Mouse (Mus musculus) liver, adult 2 months (tissue): ENCODE measurements around the gene St14. TPM values are rescaled to one million over a fixed set of nuclear protein-coding genes. Genes with fewer than 3 reads are reported as not detected.
"Not testable (repeated sequence)": the region's sequence is repeated elsewhere in the genome, so short reads cannot be mapped to it uniquely, and the experiment has no call there.

Source experiments
- DNase-seq: peaks from one replicate; pipeline ENCODE4 v3.0.0-alpha.2; 2011; ENCODE audit warnings: low read depth, low spot score; ENCODE audit errors: extremely low read depth
- H3K27ac ChIP-seq: fragments of 200-500 bp; replicated peaks from 2 replicates; pipeline ENCODE4 v1.5.1; 2012; ENCODE audit warnings: low read depth, mild to moderate bottlenecking, control low read depth, inconsistent platforms, low read length; ENCODE audit not compliant: insufficient read depth
- H3K27me3 ChIP-seq: fragments of 200-500 bp; 2 replicates; pipeline ENCODE4 v1.6.1; 2012; ENCODE audit warnings: mild to moderate bottlenecking, moderate library complexity, low read length, inconsistent platforms; ENCODE audit not compliant: control insufficient read depth, insufficient read depth
- H3K36me3 ChIP-seq: fragments of 200-500 bp; 2 replicates; pipeline ENCODE4 v1.6.1; 2012; ENCODE audit warnings: low read length, inconsistent platforms; ENCODE audit not compliant: control insufficient read depth, insufficient read depth
- H3K4me1 ChIP-seq: fragments of 200-500 bp; 2 replicates; pipeline ENCODE4 v1.6.1; 2011; ENCODE audit warnings: low read length; ENCODE audit not compliant: control insufficient read depth, insufficient read depth
- H3K4me3 ChIP-seq: fragments of 200-500 bp; 2 replicates; pipeline ENCODE4 v1.5.1; 2011; ENCODE audit warnings: low read depth, mild to moderate bottlenecking, control low read depth, low read length, moderate library complexity; ENCODE audit not compliant: insufficient read depth
- H3K79me2 ChIP-seq: fragments of 200-500 bp; 2 replicates; pipeline ENCODE4 v1.6.1; 2012; ENCODE audit warnings: inconsistent platforms, mild to moderate bottlenecking, low read length, moderate library complexity; ENCODE audit not compliant: control insufficient read depth, insufficient read depth
- H3K9ac ChIP-seq: fragments of 200-500 bp; 2 replicates; pipeline ENCODE4 v1.6.1; 2012; ENCODE audit warnings: low read depth, mild to moderate bottlenecking, control low read depth, inconsistent platforms, low read length
- CTCF ChIP-seq: fragments of 200-500 bp; IDR thresholded peaks from 2 replicates; pipeline ENCODE4 v1.5.1; 2011; ENCODE audit warnings: low read depth, low read length, control low read depth
- POLR2A ChIP-seq: fragments of 200-500 bp; IDR thresholded peaks from 2 replicates; pipeline ENCODE4 v1.6.1; 2011; ENCODE audit warnings: low read length, control low read depth; ENCODE audit not compliant: insufficient read depth; ENCODE audit errors: extremely low read depth
- WGBS: fragments of 180-500 bp; shearing (Covaris S2); methylation state at CpG from one replicate; pipeline ENCODE4 v1.1.7; 2018; 5-methylcytosine and 5-hydroxymethylcytosine counted together
- polyA plus RNA-seq: library from polyadenylated mRNA; depleted of rRNA; stranded (reverse); fragments of >200 nt; gene quantifications from 2 replicates; pipeline ENCODE4 v1.2.3, GENCODE M21; 2012
- total RNA-seq: library from RNA; depleted of rRNA; stranded (reverse); fragments of >200 nt; gene quantifications from 2 replicates; pipeline ENCODE4 v1.2.3, GENCODE M21; 2014

St14 gene
- total and polyA plus RNA-seq, 2 experiments = 0.31 to 0.46 TPM

DNA sequence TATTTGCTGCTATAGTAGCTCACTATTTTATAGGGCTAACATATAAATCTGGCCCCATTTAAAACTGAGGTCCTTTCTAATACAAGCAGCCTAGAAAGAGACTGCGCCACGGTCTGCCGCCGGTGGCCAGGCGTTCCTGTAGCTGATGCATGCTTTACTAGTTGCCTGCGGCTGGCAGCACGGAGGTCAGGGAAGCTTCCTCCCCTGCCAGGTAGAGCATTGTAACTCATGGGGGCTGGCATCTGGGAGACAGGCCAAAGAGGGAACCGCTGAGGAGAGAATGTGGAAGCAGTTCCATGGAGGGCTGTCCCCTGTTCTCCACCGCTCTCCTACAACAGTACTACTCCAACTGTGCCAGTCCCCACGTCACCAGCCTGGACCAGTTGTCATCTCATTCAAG lies 56.8 kb downstream of the St14 start:
- no peak for DNase-seq
- 98% methylated on average over 10 of the region's 10 CpGs for WGBS
- Histone ChIP-seq H3K4me1 (no peaks in the 10 kb centered on the region), H3K9ac (no peak overlapping the region), H3K27ac (no peak overlapping the region), H3K4me3 (no peak overlapping the region), H3K36me3 (peaks cover 17% of the 10 kb centered on the region), H3K79me2 (no peaks in the 10 kb centered on the region), H3K27me3 (no peaks in the 10 kb centered on the region)
- TF ChIP-seq CTCF (no peak), POLR2A (no peak)

DNA sequence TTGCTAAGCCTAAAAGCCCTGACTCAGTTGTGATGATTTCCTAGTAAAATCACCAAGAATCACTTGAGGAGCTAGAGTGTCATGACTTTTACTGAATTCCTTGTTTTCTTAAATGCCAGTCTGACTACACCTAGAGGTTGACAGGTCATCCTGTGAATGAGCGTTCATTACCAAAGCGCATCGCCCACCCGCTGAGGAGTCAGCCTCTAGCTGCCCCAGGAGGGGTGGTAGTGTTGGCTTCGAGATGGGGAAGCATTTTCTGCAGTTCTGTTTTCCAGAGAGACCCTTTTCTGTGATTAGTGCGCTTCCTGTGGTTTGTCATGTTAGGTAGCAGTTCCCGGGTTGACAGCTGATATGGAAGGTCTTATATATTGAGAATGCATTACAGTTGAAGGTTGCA lies 57.9 kb downstream of the St14 start:
- no peak overlapping the region for H3K27ac ChIP-seq
- peaks cover 23% of the 10 kb centered on the region for H3K36me3 ChIP-seq
- TF ChIP-seq POLR2A = no peak
- no peak for TF ChIP-seq CTCF
- H3K4me1 ChIP-seq = no peaks in the 10 kb centered on the region
- no peaks in the 10 kb centered on the region for H3K27me3 ChIP-seq
- H3K4me3 ChIP-seq = no peak overlapping the region
- no peak for DNase-seq
- no peaks in the 10 kb centered on the region for H3K79me2 ChIP-seq
- H3K9ac ChIP-seq = no peak overlapping the region
- WGBS = 90% methylated on average over 7 of the region's 7 CpGs

DNA sequence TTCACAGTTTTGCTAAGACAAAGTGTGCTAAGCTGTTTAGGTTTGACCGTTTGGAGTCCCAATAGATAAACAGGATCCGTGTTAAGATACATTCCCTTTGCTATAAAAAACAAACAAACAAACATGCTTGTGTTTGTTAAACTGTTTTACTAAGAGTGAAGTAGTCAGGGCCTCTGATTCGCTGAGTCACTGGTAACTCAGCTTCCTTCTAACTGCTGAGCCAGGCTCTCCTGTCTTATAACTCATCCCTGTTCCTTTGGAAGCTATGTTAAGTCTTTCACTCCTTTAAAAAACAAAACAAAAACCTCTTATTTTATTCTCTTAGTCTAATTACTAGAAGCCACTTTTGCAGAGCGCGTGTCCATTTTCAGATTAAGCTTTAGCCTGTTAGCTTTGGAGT lies 59.4 kb downstream of the St14 start:
- Histone ChIP-seq H3K36me3 (peaks cover 30% of the 10 kb centered on the region), H3K27me3 (no peaks in the 10 kb centered on the region), H3K4me3 (no peak overlapping the region), H3K79me2 (no peaks in the 10 kb centered on the region), H3K27ac (no peak overlapping the region), H3K4me1 (no peaks in the 10 kb centered on the region), H3K9ac (no peak overlapping the region)
- DNase-seq = no peak
- TF ChIP-seq CTCF = no peak
- TF ChIP-seq POLR2A = no peak
- WGBS = 92% methylated on average over 5 of the region's 5 CpGs

DNA sequence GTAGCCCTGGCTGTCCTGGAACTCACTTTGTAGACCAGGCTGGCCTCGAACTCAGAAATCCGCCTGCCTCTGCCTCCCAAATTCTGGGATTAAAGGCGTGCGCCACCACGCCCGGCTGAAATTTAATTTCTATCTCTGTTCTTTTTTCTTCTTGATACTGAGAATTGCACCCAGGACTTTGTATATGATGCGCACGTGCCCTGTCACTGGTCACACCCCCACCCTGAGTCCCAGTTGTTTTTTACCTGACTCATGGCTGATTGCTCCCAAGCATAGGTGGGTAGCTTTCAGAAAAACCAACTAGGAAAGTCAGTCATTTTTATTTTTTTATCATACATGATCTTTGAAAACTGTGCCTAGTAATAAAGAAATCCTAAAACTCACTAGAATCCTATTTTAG lies 60.9 kb downstream of the St14 start:
- Histone ChIP-seq H3K9ac (no peak overlapping the region), H3K36me3 (peaks cover 40% of the 10 kb centered on the region), H3K79me2 (no peaks in the 10 kb centered on the region), H3K4me1 (no peaks in the 10 kb centered on the region), H3K27ac (no peak overlapping the region), H3K4me3 (no peak overlapping the region), H3K27me3 (no peaks in the 10 kb centered on the region)
- DNase-seq = no peak
- TF ChIP-seq POLR2A (no peak), CTCF (no peak)
- WGBS = 96% methylated on average over 8 of the region's 8 CpGs

DNA sequence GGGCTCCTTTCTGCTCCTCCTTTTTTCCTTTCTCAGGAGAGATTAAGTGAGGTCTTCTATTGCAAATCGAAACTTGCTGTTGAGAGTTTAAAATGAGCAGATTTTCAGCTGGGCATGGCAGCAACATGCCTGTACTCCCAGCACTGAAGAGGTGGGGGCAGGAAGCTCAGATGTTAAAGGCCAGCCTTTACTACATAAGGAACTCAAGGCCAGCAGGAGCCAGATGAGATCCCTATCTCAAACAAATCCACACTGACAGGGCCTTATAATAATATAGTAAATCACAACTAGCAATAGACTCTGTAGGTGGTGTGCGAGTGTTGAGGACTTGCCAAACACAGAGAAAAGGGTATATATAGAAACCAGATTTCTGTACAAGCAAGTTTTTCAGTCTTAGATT lies 72.9 kb downstream of the St14 start:
- H3K36me3 ChIP-seq = peaks cover 39% of the 10 kb centered on the region
- no peak overlapping the region for H3K27ac ChIP-seq
- no peak for DNase-seq
- H3K79me2 ChIP-seq = peaks cover 6% of the 10 kb centered on the region; the same call in 1 of the 2 replicates
- H3K4me1 ChIP-seq = no peaks in the 10 kb centered on the region
- TF ChIP-seq POLR2A (no peak), CTCF (no peak)
- 83% methylated on average over 2 of the region's 2 CpGs for WGBS
- H3K4me3 ChIP-seq = no peak overlapping the region
- no peak overlapping the region for H3K9ac ChIP-seq
- no peaks in the 10 kb centered on the region for H3K27me3 ChIP-seq

DNA sequence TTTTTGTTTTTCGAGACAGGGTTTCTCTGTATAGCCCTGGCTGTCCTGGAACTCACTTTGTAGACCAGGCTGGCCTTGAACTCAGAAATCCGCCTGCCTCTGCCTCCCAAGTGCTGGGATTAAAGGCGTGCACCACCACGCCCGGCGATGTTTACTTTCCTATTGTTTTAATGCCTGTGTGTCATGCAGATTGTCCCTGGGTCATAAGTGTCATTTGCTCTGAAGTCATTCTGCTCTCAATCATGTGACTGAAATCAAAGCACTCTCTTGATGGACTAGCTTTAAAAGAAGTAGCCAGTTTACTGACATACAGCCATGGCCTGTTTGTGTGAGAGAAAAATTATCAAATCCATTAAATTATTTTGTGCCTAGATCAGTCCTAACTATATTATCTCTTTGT lies 80.1 kb downstream of the St14 start:
- H3K4me1 ChIP-seq = peaks cover 11% of the 10 kb centered on the region; the same call in 1 of the 2 replicates
- DNase-seq, H3K27ac ChIP-seq, H3K9ac ChIP-seq, H3K27me3 ChIP-seq, H3K4me3 ChIP-seq: not testable (repeated sequence)
- H3K79me2 ChIP-seq = peaks cover 18% of the 10 kb centered on the region; the same call in 1 of the 2 replicates
- 93% methylated on average over 6 of the region's 6 CpGs for WGBS
- peaks cover 21% of the 10 kb centered on the region for H3K36me3 ChIP-seq
